Mouse (Mus musculus) heart, adult 2 months (tissue): ENCODE measurements around the gene Fkbp7. TPM values are rescaled to one million over a fixed set of nuclear protein-coding genes. Genes with fewer than 3 reads are reported as not detected.
A peak's percentile ranks its signal among the peaks of the same experiment; 100 is the strongest.

Experiments
- DNase-seq, 2 experiments: peaks; one replicate each; pipeline ENCODE4 v3.0.0; 2021
- H3K27ac ChIP-seq: fragments of 200-600 bp; 2 replicates; pipeline ENCODE4 v1.8.1; 2022
- H3K27me3 ChIP-seq: fragments of 200-500 bp; 2 replicates; pipeline ENCODE4 v1.6.1; 2012; ENCODE audit warnings: mild to moderate bottlenecking, low read length, inconsistent platforms, mixed read lengths; ENCODE audit not compliant: control insufficient read depth, insufficient read depth
- H3K36me3 ChIP-seq: fragments of 200-500 bp; 2 replicates; pipeline ENCODE4 v1.6.1; 2012; ENCODE audit warnings: low read length, inconsistent platforms; ENCODE audit not compliant: control insufficient read depth, insufficient read depth
- H3K4me1 ChIP-seq: fragments of 200-500 bp; 2 replicates; pipeline ENCODE4 v1.6.1; 2011; ENCODE audit warnings: low read length; ENCODE audit not compliant: control insufficient read depth, insufficient read depth
- H3K4me3 ChIP-seq: fragments of 200-600 bp; 2 replicates; pipeline ENCODE4 v1.8.1; 2022
- H3K79me2 ChIP-seq: fragments of 200-500 bp; replicated peaks from 2 replicates; pipeline ENCODE4 v1.6.1; 2012; ENCODE audit warnings: mild to moderate bottlenecking, inconsistent platforms, low read length, moderate library complexity, mixed read lengths; ENCODE audit not compliant: control insufficient read depth, insufficient read depth
- H3K9ac ChIP-seq: fragments of 200-500 bp; 2 replicates; pipeline ENCODE4 v1.6.1; 2012; ENCODE audit warnings: low read depth, mild to moderate bottlenecking, control low read depth, inconsistent platforms, low read length, mixed read lengths
- CTCF ChIP-seq: fragments of 200-600 bp; IDR thresholded peaks from 2 replicates; pipeline ENCODE4 v1.8.1; 2022; ENCODE audit warnings: antibody characterized with exemption, mild to moderate bottlenecking, moderate library complexity
- EP300 ChIP-seq: fragments of 200-500 bp; IDR thresholded peaks from 2 replicates; pipeline ENCODE4 v1.6.1; 2011; ENCODE audit warnings: low read depth, low read length, control low read depth; ENCODE audit not compliant: insufficient read depth
- POLR2A ChIP-seq: fragments of 200-500 bp; IDR thresholded peaks from 2 replicates; pipeline ENCODE4 v1.6.1; 2011; ENCODE audit warnings: mild to moderate bottlenecking, low read depth, low read length, control low read depth; ENCODE audit not compliant: insufficient read depth
- WGBS: fragments of 180-500 bp; shearing (Covaris S2); methylation state at CpG from one replicate; pipeline ENCODE4 v1.1.7; 2018; 5-methylcytosine and 5-hydroxymethylcytosine counted together
- intact Hi-C: fragments of 180-260 bp; cut with DNase I; formaldehyde crosslinking; loops from one replicate; pipeline ENCODE4 v1.15.1; 2025
- polyA plus RNA-seq: library from polyadenylated mRNA; depleted of rRNA; stranded (reverse); fragments of >200 nt; gene quantifications from 2 replicates; pipeline ENCODE4 v1.2.3, GENCODE M21; 2012
- total RNA-seq, 2 experiments: library from RNA; stranded (reverse); gene quantifications; 2 replicates each; pipeline ENCODE4 v1.2.3; 2021

Fkbp7 gene
- total and polyA plus RNA-seq, 3 experiments: 7.9 to 21.9 (median 20.8) TPM

DNA sequence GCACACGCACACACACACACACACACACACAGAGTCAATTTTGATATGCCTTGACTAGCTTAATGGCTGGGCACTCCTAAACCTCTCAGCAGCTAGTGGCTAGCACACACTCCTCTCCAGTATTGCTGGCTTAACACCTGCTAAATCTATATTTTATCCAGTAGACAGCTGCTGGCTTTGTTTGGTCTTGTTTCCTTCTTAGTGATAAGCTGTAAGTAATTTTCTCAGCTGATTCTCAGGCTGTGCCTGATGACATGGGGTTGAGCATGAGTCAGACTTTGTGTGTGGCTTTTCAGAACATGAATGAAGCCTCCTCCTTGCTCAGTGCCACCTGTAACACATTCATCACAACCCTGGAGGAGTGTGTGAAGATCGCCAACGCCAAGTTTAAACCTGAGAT is 14.1 kb upstream of the Fkbp7 start:
- intact Hi-C loops: no loop called here
- Histone ChIP-seq H3K79me2 (no peaks in the 10 kb centered on the region), H3K27ac (no peak overlapping the region), H3K4me1 (peaks cover 2% of the 10 kb centered on the region), H3K9ac (no peak overlapping the region), H3K4me3 (no peak overlapping the region), H3K27me3 (no peaks in the 10 kb centered on the region), H3K36me3 (peaks cover 6% of the 10 kb centered on the region)
- TF ChIP-seq EP300: no peak
- TF ChIP-seq CTCF: no peak
- no peak for TF ChIP-seq POLR2A
- WGBS: 98% methylated on average over 3 of the region's 3 CpGs
- no peak for DNase-seq

- Histone ChIP-seq H3K4me3 (no peak overlapping the region), H3K79me2 (peaks cover 5% of the 10 kb centered on the region), H3K4me1 (peaks cover 1% of the 10 kb centered on the region), H3K9ac (no peak overlapping the region), H3K27ac (no peak overlapping the region), H3K36me3 (no peaks in the 10 kb centered on the region; the same call in 1 of the 2 replicates), H3K27me3 (no peaks in the 10 kb centered on the region)
- no peak for DNase-seq
- 93% methylated on average over 8 of the region's 8 CpGs for WGBS
- intact Hi-C loops: no loop called here
- no peak for TF ChIP-seq CTCF
- TF ChIP-seq EP300: no peak
- no peak for TF ChIP-seq POLR2A
Measured at GRCm38 (mm10) chr2:76682301-76682700, 9.4 kb upstream of the Fkbp7 start.

GRCm38 (mm10) chr2:76676401-76677226 is 3.7 kb upstream of the Fkbp7 start:
- no peak for TF ChIP-seq EP300
- TF ChIP-seq CTCF: no peak
- peak overlapping the region; percentile 81; the same call in 1 of the 2 replicates for H3K4me3 ChIP-seq
- no peaks in the 10 kb centered on the region for H3K27me3 ChIP-seq
- DNase-seq: no peak
- H3K36me3 ChIP-seq: peaks cover 5% of the 10 kb centered on the region; the same call in 1 of the 2 replicates
- intact Hi-C loops: loop anchor here (10.0 kb wide), 1 partner anchor 188 kb away; no protein-coding TSS in a partner anchor
- peaks cover 5% of the 10 kb centered on the region for H3K79me2 ChIP-seq
- H3K4me1 ChIP-seq: peaks cover 7% of the 10 kb centered on the region
- WGBS: 57% methylated on average over 13 of the region's 13 CpGs
- H3K9ac ChIP-seq: no peak overlapping the region
- no peak overlapping the region for H3K27ac ChIP-seq

DNA sequence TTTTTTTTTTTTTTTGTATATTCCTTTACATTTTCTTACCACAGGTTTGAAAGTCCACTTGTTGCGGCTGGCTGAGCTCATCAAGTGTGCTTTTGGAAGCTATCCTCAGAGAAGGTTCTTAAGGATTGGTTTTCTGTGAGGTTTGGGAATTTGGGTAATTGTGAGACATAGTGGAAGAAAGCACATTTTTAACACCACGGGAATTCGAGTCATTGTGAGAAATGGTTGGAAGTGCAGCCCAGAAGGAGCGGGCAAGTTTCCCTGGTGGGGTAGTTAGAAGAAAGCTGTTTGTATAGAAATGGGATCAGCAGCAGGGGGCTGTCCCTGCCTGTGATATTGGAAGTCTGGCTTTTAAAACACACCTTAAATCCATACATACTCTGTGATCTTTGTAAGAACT is 3.0 kb upstream of the Fkbp7 start:
- Histone ChIP-seq H3K4me1 (peaks cover 7% of the 10 kb centered on the region), H3K9ac (no peak overlapping the region), H3K27ac (no peak overlapping the region), H3K4me3 (peak overlapping the region; percentile 81), H3K79me2 (peaks cover 5% of the 10 kb centered on the region), H3K27me3 (no peaks in the 10 kb centered on the region), H3K36me3 (peaks cover 5% of the 10 kb centered on the region; the same call in 1 of the 2 replicates)
- no peak for DNase-seq
- 23% methylated on average over 4 of the region's 4 CpGs for WGBS
- intact Hi-C loops: loop anchor here (2.0 to 10.0 kb wide), 2 partner anchors 15 to 189 kb away; no protein-coding TSS in a partner anchor
- TF ChIP-seq CTCF (no peak), EP300 (no peak), POLR2A (no peak)

GRCm38 (mm10) chr2:76675451-76675850 is 2.5 kb upstream of the Fkbp7 start:
- Histone ChIP-seq H3K27ac (peak overlapping the region; percentile 76), H3K4me1 (peaks cover 7% of the 10 kb centered on the region), H3K79me2 (peaks cover 5% of the 10 kb centered on the region), H3K36me3 (peaks cover 5% of the 10 kb centered on the region; the same call in 1 of the 2 replicates), H3K4me3 (peak overlapping the region; percentile 81), H3K9ac (peak overlapping the region; percentile 79), H3K27me3 (no peaks in the 10 kb centered on the region)
- DNase-seq: no peak
- TF ChIP-seq CTCF (no peak), POLR2A (no peak), EP300 (no peak)
- intact Hi-C loops: loop anchor here (2.0 to 10.0 kb wide), 2 partner anchors 15 to 189 kb away; no protein-coding TSS in a partner anchor
- 1% methylated on average over 38 of the region's 44 CpGs for WGBS

DNA sequence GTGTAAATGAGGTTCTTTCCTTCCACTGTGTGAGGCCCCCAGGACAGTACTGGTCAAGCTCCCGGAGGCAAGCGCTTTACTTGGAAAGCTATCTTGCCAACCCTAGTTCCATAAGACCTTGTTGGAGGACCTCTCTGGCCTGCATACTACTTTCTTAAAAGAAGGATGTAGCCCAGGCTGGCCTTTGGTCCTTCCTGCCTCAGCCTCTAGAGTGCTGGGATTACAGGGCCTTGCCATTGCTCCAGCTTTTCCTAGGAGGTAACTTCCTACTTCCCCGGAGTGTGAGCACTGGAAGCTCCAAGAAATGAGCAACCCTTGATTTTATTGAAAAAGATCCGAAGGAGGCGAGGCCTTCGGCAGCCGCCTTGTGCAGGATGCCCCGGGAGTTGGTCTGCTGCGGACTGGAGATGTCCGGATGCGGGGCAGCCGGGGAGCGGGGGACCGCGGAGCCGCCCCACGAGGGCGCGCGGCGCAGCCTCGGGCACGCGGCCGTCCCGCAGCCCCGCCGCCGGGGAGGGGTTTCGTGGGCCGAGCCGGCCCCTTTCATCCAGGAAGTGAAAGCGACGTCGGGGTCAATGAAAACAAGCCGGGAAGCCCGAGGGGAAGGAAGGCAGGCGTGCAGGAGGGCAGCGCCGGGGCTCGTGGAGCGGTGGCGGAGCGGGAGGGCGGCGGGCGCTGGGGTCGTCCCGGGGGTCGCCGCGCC is 2.0 kb upstream of the Fkbp7 start, which contains the start of gene Plekha3:
TSS of gene Plekha3 (plus strand) at position 557 of the 703 bp plus-strand sequence.
- Histone ChIP-seq H3K79me2 (peaks cover 5% of the 10 kb centered on the region), H3K9ac (peak within 1 kb of the TSS; percentile 79), H3K4me1 (peaks cover 7% of the 10 kb centered on the region), H3K27ac (peak within 1 kb of the TSS; percentile 76), H3K36me3 (peaks cover 5% of the 10 kb centered on the region; the same call in 1 of the 2 replicates), H3K27me3 (no peaks in the 10 kb centered on the region), H3K4me3 (peak within 1 kb of the TSS; percentile 81)
- 5% methylated on average over 41 of the region's 52 CpGs for WGBS
- TF ChIP-seq POLR2A: peak; percentile 62
- no peak for TF ChIP-seq CTCF
- DNase-seq: peak; percentile 91
- intact Hi-C loops: loop anchor here (2.0 to 10.0 kb wide), 2 partner anchors 16 to 190 kb away; no protein-coding TSS in a partner anchor
